Mouse (Mus musculus): Measurements from ENCODE around the gene Slc19a1. TPM values are rescaled to one million over a fixed set of nuclear protein-coding genes. Genes with fewer than 3 reads are reported as not detected.

Slc19a1 gene
- polyA plus RNA-seq, 1 experiment, result 9.7 TPM

DNA sequence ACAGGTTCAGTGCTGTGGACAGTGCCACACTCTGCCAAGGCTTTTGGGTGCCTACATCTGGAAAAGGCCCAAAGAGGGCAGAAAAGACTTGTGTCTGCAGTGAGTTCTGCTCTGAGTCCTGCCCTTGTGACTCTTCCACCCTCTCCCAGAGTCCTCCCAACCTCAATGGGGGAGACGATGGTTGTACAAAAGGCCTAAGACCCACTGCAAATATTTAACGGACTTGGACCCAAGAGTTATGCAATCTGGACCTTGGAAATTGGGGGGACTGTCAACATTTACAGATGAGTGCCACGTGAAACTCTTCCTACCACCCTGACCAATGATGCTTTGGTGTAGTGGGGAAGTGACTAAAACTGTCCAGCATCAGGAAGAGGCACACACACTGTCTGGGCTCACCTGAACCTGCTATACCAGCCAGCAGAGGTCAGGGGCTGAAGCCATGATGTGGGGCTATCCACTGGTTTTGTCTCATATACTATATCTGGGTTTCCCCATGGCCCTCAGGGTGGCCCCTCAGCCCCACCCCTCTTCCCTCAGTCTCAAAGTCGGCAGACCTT, 59.6 kb downstream of the Slc19a1 start:
- Histone ChIP-seq H3K27ac (ENCODE audit: control insufficient read depth, insufficient read depth, low read depth, low read length, poor library complexity) (no peak overlapping the region), H3K4me3 (replicated peaks; ENCODE audit: control insufficient read depth, low read depth, low read length) (no peak overlapping the region), H3K4me1 (ENCODE audit: control insufficient read depth, insufficient read depth, low read length) (no peaks in the 10 kb centered on the region)
- 64% methylated on average over 4 of the region's 4 CpGs for WGBS
- TF ChIP-seq CTCF (IDR thresholded peaks at IDR 0.05; ENCODE audit: control insufficient read depth, insufficient read depth, low read length) (no peak), POLR2A (IDR thresholded peaks at IDR 0.05; ENCODE audit: borderline replicate concordance, control insufficient read depth, low read depth, low read length) (no peak)

DNA sequence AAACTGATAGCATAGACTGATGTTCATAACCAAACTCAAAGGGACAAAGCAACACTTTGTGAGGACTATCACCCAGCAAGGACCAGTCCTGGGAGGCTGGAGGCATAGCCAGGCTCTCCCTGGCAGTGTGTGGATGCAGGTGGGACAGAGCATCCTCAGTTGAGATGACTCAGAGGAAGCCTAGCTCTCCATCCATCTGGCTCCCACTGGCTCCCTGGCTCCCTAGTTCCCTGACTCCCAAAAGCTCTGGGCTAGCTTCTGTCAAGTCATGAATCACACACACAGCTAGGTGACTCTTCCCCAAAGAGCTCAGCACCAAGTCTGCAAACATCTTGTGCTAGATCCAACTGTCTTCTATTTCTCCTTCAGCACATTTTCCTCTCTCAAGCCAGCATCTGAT, 61.8 kb downstream of the Slc19a1 start:
- no peak overlapping the region for H3K27ac ChIP-seq (ENCODE audit: control insufficient read depth, insufficient read depth, low read depth, low read length, poor library complexity)
- no peaks in the 10 kb centered on the region for H3K4me1 ChIP-seq (ENCODE audit: control insufficient read depth, insufficient read depth, low read length)
- TF ChIP-seq CTCF (IDR thresholded peaks at IDR 0.05; ENCODE audit: control insufficient read depth, insufficient read depth, low read length) (no peak), POLR2A (IDR thresholded peaks at IDR 0.05; ENCODE audit: borderline replicate concordance, control insufficient read depth, low read depth, low read length) (no peak)

DNA sequence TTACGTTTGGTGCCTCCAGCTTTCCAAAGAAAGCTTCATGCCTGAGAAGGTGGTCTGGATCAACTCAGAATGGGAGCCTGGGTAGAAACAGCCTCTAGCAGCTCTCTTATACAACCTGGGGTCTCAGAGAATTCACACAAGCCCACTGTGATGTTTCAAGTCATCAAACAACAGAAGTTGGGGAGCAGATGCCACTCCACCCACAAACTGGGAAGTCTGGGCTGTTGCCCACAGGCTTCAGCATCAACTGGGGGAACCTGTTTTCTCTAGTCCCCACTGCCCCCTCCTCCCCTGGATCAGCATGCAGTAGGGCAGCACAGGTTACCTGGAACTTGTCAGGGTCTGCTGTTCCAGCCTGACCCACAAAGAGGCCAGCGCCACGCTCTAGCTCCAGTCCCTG, 63.6 kb downstream of the Slc19a1 start:
- no peak overlapping the region for H3K4me3 ChIP-seq (replicated peaks; ENCODE audit: control insufficient read depth, low read depth, low read length)
- no peaks in the 10 kb centered on the region for H3K4me1 ChIP-seq (ENCODE audit: control insufficient read depth, insufficient read depth, low read length)
- no peak for TF ChIP-seq CTCF (IDR thresholded peaks at IDR 0.05; ENCODE audit: control insufficient read depth, insufficient read depth, low read length)
- no peak for TF ChIP-seq POLR2A (IDR thresholded peaks at IDR 0.05; ENCODE audit: borderline replicate concordance, control insufficient read depth, low read depth, low read length)
- whole genome bisulfite sequencing, result 87% methylated on average over 3 of the region's 3 CpGs
- no peak overlapping the region for H3K27ac ChIP-seq (ENCODE audit: control insufficient read depth, insufficient read depth, low read depth, low read length, poor library complexity)

More for the DNA sequence above, 61.8 kb downstream of the Slc19a1 start:
- H3K4me3 ChIP-seq (replicated peaks; ENCODE audit: control insufficient read depth, low read depth, low read length), result no peak overlapping the region

- 74% methylated on average over 12 of the region's 12 CpGs for WGBS
- TF ChIP-seq CTCF (IDR thresholded peaks at IDR 0.05; ENCODE audit: control insufficient read depth, insufficient read depth, low read length) (no peak), POLR2A (IDR thresholded peaks at IDR 0.05; ENCODE audit: borderline replicate concordance, control insufficient read depth, low read depth, low read length) (no peak)
- Histone ChIP-seq H3K27ac (ENCODE audit: control insufficient read depth, insufficient read depth, low read depth, low read length, poor library complexity) (no peak overlapping the region), H3K4me3 (replicated peaks; ENCODE audit: control insufficient read depth, low read depth, low read length) (no peak overlapping the region), H3K4me1 (ENCODE audit: control insufficient read depth, insufficient read depth, low read length) (no peaks in the 10 kb centered on the region)
Observed at GRCm38 (mm10) chr10:77097006-77097889, 65.2 kb downstream of the Slc19a1 start.

DNA sequence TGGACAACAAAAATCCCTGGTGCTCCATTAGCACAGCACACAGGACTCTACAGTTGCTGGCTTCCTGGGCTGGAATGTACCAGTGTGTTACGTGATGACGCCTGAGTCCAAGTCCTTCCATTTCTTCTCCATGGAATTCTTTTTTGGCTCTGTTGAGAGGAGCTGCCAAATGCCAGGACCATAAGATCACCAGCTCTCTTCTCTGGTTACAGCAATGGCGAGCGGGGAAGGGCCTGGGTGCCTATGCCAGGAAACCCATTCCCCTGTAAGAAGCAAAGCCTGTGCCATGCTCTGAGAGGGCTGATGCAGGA, 65.8 kb downstream of the Slc19a1 start:
- Histone ChIP-seq H3K4me1 (ENCODE audit: control insufficient read depth, insufficient read depth, low read length) (no peaks in the 10 kb centered on the region), H3K27ac (ENCODE audit: control insufficient read depth, insufficient read depth, low read depth, low read length, poor library complexity) (no peak overlapping the region), H3K4me3 (replicated peaks; ENCODE audit: control insufficient read depth, low read depth, low read length) (no peak overlapping the region)
- 86% methylated on average over 4 of the region's 4 CpGs for WGBS
- no peak for TF ChIP-seq POLR2A (IDR thresholded peaks at IDR 0.05; ENCODE audit: borderline replicate concordance, control insufficient read depth, low read depth, low read length)
- TF ChIP-seq CTCF (IDR thresholded peaks at IDR 0.05; ENCODE audit: control insufficient read depth, insufficient read depth, low read length), result no peak

- TF ChIP-seq POLR2A (IDR thresholded peaks at IDR 0.05; ENCODE audit: borderline replicate concordance, control insufficient read depth, low read depth, low read length) (no peak), CTCF (IDR thresholded peaks at IDR 0.05; ENCODE audit: control insufficient read depth, insufficient read depth, low read length) (no peak)
Observed at GRCm38 (mm10) chr10:77098619-77099018, 66.6 kb downstream of the Slc19a1 start.

DNA sequence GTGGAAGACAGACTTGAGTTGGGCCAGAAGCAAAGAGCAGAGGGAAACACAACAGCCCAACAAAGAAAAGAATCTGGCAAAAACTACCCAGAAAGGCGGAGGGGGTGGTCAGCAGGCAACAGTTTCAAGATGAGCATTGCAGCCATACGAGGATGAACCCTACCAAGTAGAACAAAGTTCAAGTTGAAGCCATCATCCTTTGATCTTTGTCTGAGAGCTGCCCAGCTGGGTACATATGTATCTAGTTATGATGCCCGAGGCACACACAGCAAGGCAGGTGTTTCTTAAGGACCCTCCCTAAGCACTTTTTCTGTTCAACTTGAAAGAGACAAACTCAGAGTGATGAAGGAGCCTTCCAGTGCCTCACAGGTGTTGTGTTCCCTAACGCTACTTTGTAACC, 67.7 kb downstream of the Slc19a1 start:
- WGBS, result 79% methylated on average over 4 of the region's 4 CpGs
- TF ChIP-seq POLR2A (IDR thresholded peaks at IDR 0.05; ENCODE audit: borderline replicate concordance, control insufficient read depth, low read depth, low read length), result no peak
- no peak for TF ChIP-seq CTCF (IDR thresholded peaks at IDR 0.05; ENCODE audit: control insufficient read depth, insufficient read depth, low read length)
- Histone ChIP-seq H3K27ac (ENCODE audit: control insufficient read depth, insufficient read depth, low read depth, low read length, poor library complexity) (no peak overlapping the region), H3K4me1 (ENCODE audit: control insufficient read depth, insufficient read depth, low read length) (no peaks in the 10 kb centered on the region), H3K4me3 (replicated peaks; ENCODE audit: control insufficient read depth, low read depth, low read length) (no peak overlapping the region)

More at GRCm38 (mm10) chr10:77098619-77099018, 66.6 kb downstream of the Slc19a1 start:
- Histone ChIP-seq H3K27ac (ENCODE audit: control insufficient read depth, insufficient read depth, low read depth, low read length, poor library complexity) (no peak overlapping the region), H3K4me3 (replicated peaks; ENCODE audit: control insufficient read depth, low read depth, low read length) (no peak overlapping the region), H3K4me1 (ENCODE audit: control insufficient read depth, insufficient read depth, low read length) (no peaks in the 10 kb centered on the region)
- 77% methylated on average over 2 of the region's 2 CpGs for WGBS

DNA sequence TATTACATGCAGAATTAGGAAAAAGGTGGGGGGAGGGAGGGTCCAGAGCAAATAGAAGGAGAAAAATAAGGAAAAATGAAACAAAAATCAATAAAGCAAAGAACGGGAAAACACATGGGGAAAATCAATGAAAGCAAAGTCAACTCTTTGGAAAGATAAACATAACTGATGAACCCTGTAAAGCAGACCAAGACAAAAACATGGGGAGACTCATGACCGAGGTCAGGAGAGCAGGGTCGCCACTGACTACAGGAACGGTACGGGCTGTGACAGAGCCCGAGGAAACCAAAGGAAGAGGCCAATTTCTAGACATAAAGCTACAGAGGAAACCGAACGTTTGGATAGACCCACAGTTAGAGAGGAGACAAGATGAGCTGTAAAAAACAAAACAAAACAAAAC, 71.6 kb downstream of the Slc19a1 start:
- no peak overlapping the region for H3K4me3 ChIP-seq (replicated peaks; ENCODE audit: control insufficient read depth, low read depth, low read length)
- 18% methylated on average over 8 of the region's 8 CpGs for WGBS
- no peak overlapping the region for H3K27ac ChIP-seq (ENCODE audit: control insufficient read depth, insufficient read depth, low read depth, low read length, poor library complexity)
- no peaks in the 10 kb centered on the region for H3K4me1 ChIP-seq (ENCODE audit: control insufficient read depth, insufficient read depth, low read length)
- TF ChIP-seq CTCF (IDR thresholded peaks at IDR 0.05; ENCODE audit: control insufficient read depth, insufficient read depth, low read length) (no peak), POLR2A (IDR thresholded peaks at IDR 0.05; ENCODE audit: borderline replicate concordance, control insufficient read depth, low read depth, low read length) (no peak)

Data from bone marrow, adult 2 months (tissue).